Mouse (Mus musculus) E14TG2a.4 (cell line): ENCODE data around the gene Lasp1.

ENCODE experiments used
- CTCF ChIP-seq: conservative IDR thresholded peaks from 2 replicates; pipeline ENCODE4 v1.5.1; 2014; ENCODE audit warnings: low read length
- POU5F1 ChIP-seq: IDR thresholded peaks from 2 replicates; pipeline ENCODE4 v1.6.1; 2014; ENCODE audit warnings: low read length, borderline replicate concordance

GRCm38 (mm10) chr11:97883542-97883917 lies 84.7 kb downstream of the Lasp1 start:
- TF ChIP-seq POU5F1: no peak
- no peak for TF ChIP-seq CTCF
